Mouse (Mus musculus): ENCODE measurements at regions not wholly inside any gene's neighbourhood (a gene's known extent, or its start where the extent isn't known, plus 50 kb on each side); places are given as distances from the start of the nearest gene placed in this dataset.

DNA sequence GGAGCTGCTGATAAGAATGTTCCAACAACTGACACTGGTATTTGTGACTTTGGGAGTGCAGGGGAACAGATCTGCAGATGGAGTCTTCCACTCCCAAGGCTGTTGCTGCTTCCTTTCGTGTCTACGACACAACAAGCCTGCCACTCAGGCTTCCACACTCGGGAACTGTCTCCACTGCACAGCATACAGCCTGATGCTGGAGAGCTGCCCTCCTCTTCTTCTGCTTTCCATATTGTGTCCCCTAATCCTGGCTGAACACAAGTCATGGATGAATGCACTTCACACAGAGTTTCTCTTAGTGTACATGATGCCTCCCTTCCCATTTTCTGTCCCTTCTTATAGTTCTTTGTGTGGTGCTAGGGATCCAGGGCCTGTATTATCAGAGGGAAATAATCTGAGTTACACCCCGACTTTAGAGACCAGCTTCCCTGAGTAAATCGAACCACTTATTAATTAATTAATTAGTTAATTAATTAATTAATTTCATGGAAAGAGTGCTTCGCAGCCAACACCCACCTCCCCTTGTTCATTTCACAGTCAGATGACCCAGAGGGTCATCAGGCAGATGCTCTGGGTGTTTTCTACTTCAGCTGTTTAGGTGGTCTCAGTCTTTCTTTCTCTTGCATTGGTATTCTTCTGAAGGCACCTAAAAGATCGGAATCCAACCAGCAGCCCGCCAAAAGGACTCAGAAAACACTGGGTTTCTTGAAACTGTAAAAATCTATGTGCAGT lies 357.8 kb upstream of the Mmadhc start:
- DNase-seq (ENCODE audit: low read depth, low spot score) = no peak

DNA sequence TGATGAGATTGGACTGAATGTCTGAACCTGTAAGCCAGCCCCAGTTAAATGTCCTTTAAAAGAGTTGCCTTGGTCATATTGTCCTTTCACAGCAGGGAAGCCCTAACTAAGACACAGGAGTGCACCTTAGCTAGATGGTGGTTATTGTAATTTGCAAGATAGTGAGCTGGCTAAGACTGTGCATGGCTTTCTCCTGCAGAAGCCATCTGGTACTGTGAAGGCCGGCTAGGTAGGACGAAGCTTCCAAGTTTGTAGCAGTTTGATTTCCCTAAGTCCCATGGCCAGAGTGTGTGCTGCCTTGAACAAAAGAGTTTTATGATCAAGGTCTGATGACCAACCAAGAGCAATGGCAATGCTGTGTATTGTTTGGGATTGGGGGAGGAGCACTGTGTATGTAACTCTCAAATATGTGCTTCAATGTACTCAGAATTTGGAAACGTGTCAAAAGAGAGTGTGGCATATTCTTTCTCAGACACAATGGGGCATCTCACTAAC lies 356.6 kb upstream of the Mmadhc start:
- DNase-seq (ENCODE audit: low read depth, low spot score) = no peak

DNA sequence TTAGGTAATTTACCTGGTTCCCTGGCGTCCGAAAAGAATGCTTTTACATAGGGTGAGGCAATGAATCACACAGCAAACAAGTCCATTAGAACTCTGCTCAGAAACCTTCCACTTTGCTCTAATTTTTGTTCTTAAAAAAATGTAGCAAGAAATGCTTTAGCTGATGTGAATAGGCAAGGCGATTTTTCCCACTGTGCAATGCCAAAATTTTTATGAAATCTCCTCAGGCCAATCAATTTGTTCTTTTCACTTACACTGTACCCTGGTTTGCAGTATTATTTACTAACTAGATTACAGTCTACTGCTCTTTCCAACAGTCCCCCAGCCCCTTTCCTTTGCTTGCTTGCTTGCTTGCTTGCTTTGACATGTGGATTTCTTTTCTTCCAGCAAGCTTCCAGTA lies 353.1 kb upstream of the Mmadhc start:
- no peak for DNase-seq (ENCODE audit: low read depth, low spot score)

DNA sequence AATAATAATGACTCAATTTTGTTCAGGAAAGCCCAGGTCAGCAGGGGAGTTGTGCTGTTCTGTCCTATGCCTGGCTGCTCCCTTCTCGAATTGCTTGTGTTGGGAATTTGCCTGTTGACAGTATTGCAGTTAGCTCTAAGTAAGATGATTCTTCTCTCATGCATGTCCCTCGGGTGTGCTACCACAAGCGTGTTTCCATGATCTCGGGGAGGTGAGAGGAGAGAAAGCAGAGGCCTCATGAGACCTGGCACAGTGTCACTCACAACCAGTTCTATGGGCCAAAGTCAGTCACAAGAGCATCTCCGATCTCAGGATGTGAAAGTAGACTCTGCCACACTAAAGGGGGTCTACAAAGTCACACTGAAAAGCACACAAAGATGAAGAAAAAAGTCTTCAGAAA lies 346.6 kb upstream of the Mmadhc start:
- DNase-seq (ENCODE audit: low read depth, low spot score) = no peak

DNA sequence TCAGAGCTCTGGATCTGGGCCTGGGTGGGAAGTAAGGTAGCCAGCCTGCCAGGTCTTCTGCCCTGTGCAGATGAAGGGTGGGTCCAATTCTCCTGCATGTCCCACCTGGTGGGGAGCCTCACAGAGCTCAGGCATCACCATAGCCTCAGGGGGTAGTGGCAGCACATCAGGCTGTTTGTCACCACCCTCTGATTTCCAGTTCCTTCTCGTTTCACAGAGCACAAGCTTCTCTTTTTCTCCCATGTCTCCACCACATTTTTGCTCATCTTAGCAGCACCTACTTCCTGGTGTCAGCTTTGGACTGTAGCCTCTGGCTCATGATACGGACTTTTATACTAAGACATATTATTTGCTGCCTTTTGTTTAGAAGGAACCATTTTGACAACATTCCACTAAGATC lies 345.6 kb upstream of the Mmadhc start:
- no peak for DNase-seq (ENCODE audit: low read depth, low spot score)

DNA sequence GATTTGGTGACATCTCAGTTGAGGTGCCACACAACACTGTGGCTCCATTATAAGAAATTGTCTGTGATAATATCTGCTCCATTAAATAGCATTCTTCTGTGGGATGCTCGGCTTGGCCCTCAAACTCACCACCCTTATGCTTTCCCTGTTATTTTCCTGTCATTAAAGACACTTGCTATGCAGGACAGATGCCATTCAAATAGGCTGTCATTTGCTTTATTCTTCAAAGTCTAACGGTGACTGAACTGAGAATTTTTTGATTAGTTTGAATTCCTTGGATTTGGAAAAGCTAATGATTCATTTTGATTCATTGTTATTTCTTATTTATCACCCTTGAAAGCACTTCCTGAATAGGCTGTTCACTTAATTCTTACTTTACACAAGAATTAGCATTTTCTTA lies 339.3 kb upstream of the Mmadhc start:
- DNase-seq (ENCODE audit: low read depth, low spot score) = no peak

GRCm38 (mm10) chr2:50631786-50632185 lies 335.2 kb upstream of the Mmadhc start:
- DNase-seq (ENCODE audit: low read depth, low spot score) = no peak

DNA sequence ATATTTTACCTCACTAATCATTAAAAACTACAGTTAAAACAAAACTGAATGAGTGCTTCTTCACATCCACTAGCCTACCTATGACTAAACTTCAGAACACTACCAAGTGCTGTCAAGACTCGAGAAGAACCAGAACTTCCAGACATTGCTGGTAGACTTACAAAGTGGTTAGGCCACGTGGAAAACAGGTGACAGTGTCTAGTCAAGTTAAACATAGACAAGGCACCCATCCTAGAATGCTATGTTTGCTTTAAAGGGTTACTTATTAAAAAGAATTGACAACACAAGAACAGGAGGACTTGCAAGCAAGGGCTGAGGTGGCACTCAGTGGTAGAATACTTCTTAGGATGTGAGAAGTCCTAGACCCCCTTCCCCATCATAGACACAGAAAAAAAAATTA lies 330.9 kb upstream of the Mmadhc start:
- DNase-seq (ENCODE audit: low read depth, low spot score) = no peak

DNA sequence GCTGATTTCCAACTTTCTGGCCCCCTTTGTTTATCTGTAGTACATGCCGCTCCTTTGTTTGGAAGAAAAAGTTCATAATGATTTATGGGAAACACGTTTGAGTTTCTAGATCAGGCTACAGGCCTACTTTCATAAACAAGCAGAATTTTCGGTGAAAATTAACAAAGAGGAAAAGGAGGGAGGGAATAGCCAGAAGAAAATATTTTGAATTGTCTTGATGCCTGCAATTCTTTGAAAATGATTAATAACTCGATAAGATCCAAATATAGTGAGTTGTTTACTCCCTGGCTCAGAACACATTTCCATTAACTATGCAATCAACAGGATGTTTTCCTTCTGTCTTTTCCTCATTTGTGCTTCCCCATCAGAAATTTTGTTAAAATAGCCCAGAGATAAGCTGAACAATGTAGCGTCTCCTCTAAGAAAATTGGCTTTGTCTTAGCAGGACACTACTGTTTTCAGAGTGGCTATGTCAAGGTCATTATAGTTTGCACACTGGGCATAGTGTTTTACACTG lies 328.7 kb upstream of the Mmadhc start:
- DNase-seq (ENCODE audit: low read depth, low spot score) = no peak

- DNase-seq (ENCODE audit: low read depth, low spot score) = no peak
Measured at GRCm38 (mm10) chr2:50609086-50609485, 312.5 kb upstream of the Mmadhc start.

DNA sequence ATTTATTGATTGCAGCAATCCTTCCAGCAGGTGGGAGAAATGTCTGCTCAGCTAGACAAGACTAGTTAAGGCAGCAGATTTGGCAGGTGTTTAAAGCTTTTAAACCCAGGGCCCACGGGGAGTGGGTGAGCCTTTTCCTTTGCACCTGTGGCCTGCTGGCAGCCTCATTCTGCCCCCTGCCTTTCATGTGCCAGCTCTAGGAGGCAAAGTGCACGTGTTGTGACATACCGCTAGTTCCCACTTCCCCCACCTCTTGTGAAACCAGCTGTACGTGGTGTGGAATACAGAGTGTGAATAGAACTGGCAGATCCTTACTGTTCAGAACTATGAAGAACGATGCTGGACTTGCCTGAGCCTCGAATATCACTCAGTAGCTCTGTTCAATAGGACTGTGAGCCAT lies 292.6 kb upstream of the Mmadhc start:
- DNase-seq (ENCODE audit: low read depth, low spot score) = no peak

GRCm38 (mm10) chr2:50588652-50589051 lies 292.1 kb upstream of the Mmadhc start:
- no peak for DNase-seq (ENCODE audit: low read depth, low spot score)

GRCm38 (mm10) chr2:50586321-50587050 lies 289.9 kb upstream of the Mmadhc start:
- DNase-seq (ENCODE audit: low read depth, low spot score) = no peak

GRCm38 (mm10) chr2:50579620-50580019 lies 283.0 kb upstream of the Mmadhc start:
- no peak for DNase-seq (ENCODE audit: low read depth, low spot score)

DNA sequence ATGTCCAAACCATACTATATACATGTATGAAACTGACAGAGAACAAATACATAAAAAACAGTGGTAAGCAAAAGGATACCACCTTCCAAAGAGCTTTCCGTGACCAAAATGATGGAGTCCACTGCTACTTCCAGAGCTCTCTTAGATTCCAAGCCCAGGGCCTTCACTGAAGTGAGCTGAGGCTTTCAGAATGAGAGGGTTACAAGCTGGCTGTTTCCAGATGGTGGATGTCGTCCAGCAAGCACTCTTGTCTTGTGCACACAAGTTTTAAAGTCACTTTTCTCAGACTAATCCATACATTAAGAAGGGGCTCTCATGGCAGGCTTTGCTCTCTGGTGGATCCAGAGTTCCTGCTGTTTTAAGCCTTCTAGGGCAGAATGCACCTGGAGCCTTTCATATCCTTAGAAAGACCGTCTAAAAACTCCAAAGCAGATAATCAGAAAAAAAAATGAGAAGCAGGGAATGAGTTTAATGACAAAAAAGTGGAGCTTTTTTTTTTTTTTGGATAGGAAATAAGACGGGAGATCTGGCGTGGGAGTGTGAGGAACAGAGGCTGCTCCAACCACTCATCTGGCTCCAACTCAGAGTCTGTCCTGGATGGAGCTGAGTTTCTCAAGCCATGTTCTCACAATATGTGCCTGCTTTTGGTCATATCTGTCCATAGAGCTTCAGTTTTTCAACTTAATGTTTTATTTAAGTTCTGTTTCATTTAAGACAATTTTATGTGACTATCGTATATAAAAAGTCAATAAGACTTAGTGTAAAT lies 281.9 kb upstream of the Mmadhc start:
- no peak for DNase-seq (ENCODE audit: low read depth, low spot score)

- DNase-seq (ENCODE audit: low read depth, low spot score) = no peak
Measured at GRCm38 (mm10) chr2:50577736-50578135, 281.1 kb upstream of the Mmadhc start.

GRCm38 (mm10) chr2:50573455-50573854 lies 276.9 kb upstream of the Mmadhc start:
- no peak for DNase-seq (ENCODE audit: low read depth, low spot score)

- no peak for DNase-seq (ENCODE audit: low read depth, low spot score)
Measured at GRCm38 (mm10) chr2:50571021-50571420, 274.4 kb upstream of the Mmadhc start.

DNA sequence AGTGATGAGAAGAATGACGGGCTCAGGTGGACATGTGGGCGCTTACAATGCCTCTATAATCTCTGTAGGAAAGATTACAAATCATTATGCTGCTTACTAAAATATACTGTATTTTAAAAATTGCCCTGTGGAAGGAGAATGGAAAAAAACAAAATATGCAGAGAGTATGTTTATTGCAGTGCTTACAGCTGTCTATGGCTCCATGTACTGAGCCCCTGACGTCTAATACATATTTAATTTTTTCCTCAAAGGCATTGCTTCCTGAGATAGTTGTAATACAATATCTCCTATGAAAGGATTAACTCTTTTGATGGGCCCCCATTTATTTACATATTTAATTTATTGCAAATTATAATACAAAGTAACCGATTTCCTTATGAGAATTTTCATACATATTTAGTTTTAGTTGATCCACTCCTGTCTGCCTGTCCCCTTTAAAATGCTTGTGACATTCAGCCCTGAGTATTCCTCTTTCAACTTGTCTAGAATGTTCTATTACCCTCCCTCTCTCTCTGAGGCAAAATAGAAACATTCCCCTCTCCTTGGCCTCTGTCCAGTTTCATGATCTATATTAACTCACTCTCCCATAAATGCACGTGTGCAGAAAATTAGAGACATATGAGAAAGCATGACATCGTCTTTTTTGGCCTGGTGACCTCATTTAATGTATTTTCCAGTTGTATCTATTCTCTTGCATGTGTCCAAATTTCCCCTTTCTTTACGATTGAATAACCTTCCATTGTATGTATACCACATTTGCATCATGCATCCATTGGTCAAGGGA lies 273.1 kb upstream of the Mmadhc start:
- no peak for DNase-seq (ENCODE audit: low read depth, low spot score)

DNA sequence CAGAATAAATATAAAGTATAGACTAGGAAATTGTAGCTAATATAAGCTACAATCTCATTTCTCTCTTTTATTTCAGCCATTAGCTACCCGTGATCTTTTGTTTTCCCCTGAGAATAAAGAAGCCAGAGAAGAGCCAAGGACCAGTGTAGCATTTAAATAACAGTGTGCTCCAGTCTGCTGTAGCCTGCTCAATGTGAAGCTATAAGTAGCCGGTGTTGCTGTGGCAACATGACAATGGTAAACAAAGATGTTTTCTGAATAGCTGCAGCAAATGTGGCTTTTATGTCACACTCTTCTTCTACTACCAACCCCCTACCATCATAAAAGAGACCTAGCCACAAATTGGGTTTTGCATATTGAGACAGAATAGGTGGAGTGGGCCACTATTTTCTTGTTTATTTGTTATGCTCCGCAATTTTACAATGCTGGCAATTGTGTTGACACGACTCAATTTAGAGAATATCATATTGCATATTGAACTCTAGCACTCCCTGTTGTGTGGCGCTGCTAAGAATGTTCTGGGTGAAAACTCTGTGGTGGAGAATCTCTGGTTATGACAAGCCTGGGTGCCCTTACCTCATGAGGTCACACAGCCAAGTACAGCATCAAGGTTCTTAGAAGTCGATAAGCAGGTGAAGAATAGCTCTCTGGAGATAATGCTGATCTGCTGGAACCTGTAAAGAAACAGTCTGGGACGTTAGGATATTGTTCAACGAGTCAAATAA lies 272.3 kb upstream of the Mmadhc start:
- DNase-seq (ENCODE audit: low read depth, low spot score) = no peak

GRCm38 (mm10) chr2:50567542-50567941 lies 270.9 kb upstream of the Mmadhc start:
- no peak for DNase-seq (ENCODE audit: low read depth, low spot score)
